ENCODE assay signal across 16 mouse cellular contexts in the genomic region with DNA sequence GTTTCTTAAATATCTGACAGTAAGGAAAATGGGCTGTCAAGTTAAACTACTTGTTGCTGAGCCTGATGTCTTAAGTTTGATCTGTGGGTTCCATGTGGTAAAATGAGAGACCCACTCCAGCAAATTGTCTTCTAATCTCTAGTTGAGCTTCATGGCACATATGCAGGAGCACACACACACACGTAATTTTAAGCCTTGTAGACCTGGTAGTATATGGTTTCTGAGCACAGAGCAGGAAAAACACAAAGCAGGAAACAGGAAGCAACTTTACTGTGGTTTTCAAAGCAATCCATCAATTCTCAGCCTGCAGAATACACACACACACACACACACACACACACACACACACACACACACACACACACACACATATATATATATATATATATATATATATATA.
"Had no signal": no experiment of that assay in that cellular context is flagged by ENCODE, and none has a peak within 500 bp of the region (broad histone marks: within the 10 kb centered on the region; RNA-seq: fewer than 3 reads in every experiment).

No protein-coding gene starts in this region.

- H3K9ac ChIP-seq: neural tube, embryonic 12.5 days; neural tube, embryonic 13.5 days; neural tube, embryonic 15.5 days; stomach, embryonic 15.5 days had no signal

- H3K4me3 ChIP-seq: neural tube, embryonic 12.5 days; neural tube, embryonic 13.5 days; neural tube, embryonic 15.5 days; stomach, embryonic 15.5 days had no signal

- H3K27me3 ChIP-seq: neural tube, embryonic 12.5 days; neural tube, embryonic 13.5 days; neural tube, embryonic 15.5 days; stomach, embryonic 15.5 days had no signal

- H3K4me1 ChIP-seq: neural tube, embryonic 12.5 days; neural tube, embryonic 13.5 days; neural tube, embryonic 15.5 days; stomach, embryonic 15.5 days had no signal

- H3K4me2 ChIP-seq: neural tube, embryonic 12.5 days; neural tube, embryonic 13.5 days; neural tube, embryonic 15.5 days; stomach, embryonic 15.5 days had no signal

- H3K9me3 ChIP-seq: neural tube, embryonic 12.5 days; neural tube, embryonic 13.5 days; neural tube, embryonic 15.5 days; stomach, embryonic 15.5 days had no signal

- DNase-seq: retina, postnatal 1 day; right cerebral cortex, adult 18-20 months; right cerebral cortex, postnatal 14 days; right cerebral cortex, postnatal 25 days; right cerebral cortex, postnatal 4 days; spleen, adult 18-20 months; thymus, adult 18-20 months; thymus, adult 2 months; thymus, postnatal 14 days; thymus, postnatal 25 days; thymus, postnatal 36 days; thymus, postnatal 4 days had no signal

- H3K36me3 ChIP-seq: neural tube, embryonic 12.5 days; neural tube, embryonic 13.5 days; neural tube, embryonic 15.5 days; stomach, embryonic 15.5 days had no signal

- H3K27ac ChIP-seq: neural tube, embryonic 12.5 days; neural tube, embryonic 13.5 days; neural tube, embryonic 15.5 days; stomach, embryonic 15.5 days had no signal
